Mouse (Mus musculus) lung, postnatal 0 days (tissue): ENCODE measurements around the gene Eif4a1.

ENCODE experiments used
- CTCF ChIP-seq: IDR thresholded peaks from 2 replicates; pipeline ENCODE4 v1.5.1; 2016; ENCODE audit warnings: antibody characterized with exemption, mild to moderate bottlenecking
- EP300 ChIP-seq: IDR thresholded peaks from 2 replicates; pipeline ENCODE4 v1.6.1; 2016; ENCODE audit warnings: antibody characterized with exemption, mild to moderate bottlenecking, control low read depth

DNA sequence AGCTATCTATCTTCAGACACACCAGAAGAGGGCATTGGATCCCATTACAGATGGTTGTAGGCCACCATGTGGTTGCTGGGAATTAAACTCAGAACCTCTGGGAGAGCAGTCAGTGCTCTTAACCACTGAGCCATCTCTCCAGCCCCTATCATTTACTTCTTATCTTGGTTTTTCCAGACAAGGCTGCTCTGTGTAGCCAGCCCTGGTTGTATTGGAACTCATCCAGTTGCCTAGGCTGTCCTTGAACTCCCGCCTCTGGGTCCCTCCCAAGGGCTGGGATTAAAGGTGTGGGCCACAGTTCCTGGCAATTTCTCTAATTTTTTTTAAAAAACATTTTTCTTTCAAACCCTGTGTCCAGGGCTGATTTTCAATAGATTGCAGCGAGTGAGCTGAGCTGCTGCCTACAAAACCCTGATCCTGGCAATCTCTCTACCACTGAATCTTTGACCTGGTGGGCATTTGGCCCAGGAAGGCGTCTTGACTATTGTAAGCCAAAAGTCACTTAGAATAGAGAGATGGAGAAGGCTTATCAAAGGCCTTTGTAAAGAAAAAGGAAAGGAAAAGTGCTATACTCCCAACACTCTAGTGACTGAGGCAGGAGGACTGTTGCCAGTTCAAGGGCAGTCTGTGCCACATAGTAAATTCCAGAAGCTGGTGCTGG is 10.9 kb downstream of the Eif4a1 start:
- TF ChIP-seq CTCF = no peak
- TF ChIP-seq EP300 = no peak
